Mouse (Mus musculus) hindbrain, embryonic 11.5 days (tissue): ENCODE data around the gene Dgkh. TPM values are rescaled to one million over a fixed set of nuclear protein-coding genes. Genes with fewer than 3 reads are reported as not detected.

Experiments
- ATAC-seq: fragments of 200-750 bp; cut with Nextera tagmentation; 2 replicates; pipeline ENCODE4 v1.8.0; 2017; ENCODE audit warnings: mild to moderate bottlenecking, moderate TSS enrichment, moderate library complexity; ENCODE audit not compliant: low FRiP score
- DNase-seq: peaks from one replicate; pipeline ENCODE4 v3.0.0-alpha.2; 2015; ENCODE audit warnings: low spot score
- H3K27ac ChIP-seq: fragments of 300-500 bp; sonication (generic); 2 replicates; pipeline ENCODE4 v1.5.1; 2014; ENCODE audit warnings: mild to moderate bottlenecking, low read depth, low read length
- H3K27me3 ChIP-seq: fragments of 300-500 bp; sonication (generic); 2 replicates; pipeline ENCODE4 v1.6.1; 2014; ENCODE audit warnings: mild to moderate bottlenecking, low read length, moderate library complexity, mixed read lengths; ENCODE audit not compliant: control insufficient read depth, insufficient read depth
- H3K36me3 ChIP-seq: fragments of 300-500 bp; sonication (generic); 2 replicates; pipeline ENCODE4 v1.6.1; 2014; ENCODE audit warnings: mild to moderate bottlenecking, low read length, moderate library complexity, mixed read lengths; ENCODE audit not compliant: control insufficient read depth, insufficient read depth
- H3K4me1 ChIP-seq: fragments of 300-500 bp; sonication (generic); replicated peaks from 2 replicates; pipeline ENCODE4 v1.6.1; 2014; ENCODE audit warnings: low read length, mixed read lengths; ENCODE audit not compliant: control insufficient read depth, insufficient read depth
- H3K4me2 ChIP-seq: fragments of 300-500 bp; sonication (generic); replicated peaks from 2 replicates; pipeline ENCODE4 v1.6.1; 2014; ENCODE audit warnings: mild to moderate bottlenecking, low read depth, low read length
- H3K4me3 ChIP-seq: fragments of 300-500 bp; sonication (generic); 2 replicates; pipeline ENCODE4 v1.5.1; 2014; ENCODE audit warnings: low read depth, low read length
- H3K9ac ChIP-seq: fragments of 300-500 bp; sonication (generic); 2 replicates; pipeline ENCODE4 v1.6.1; 2014; ENCODE audit warnings: low read depth, low read length
- H3K9me3 ChIP-seq: fragments of 300-500 bp; sonication (generic); 2 replicates; pipeline ENCODE4 v1.6.1; 2016; ENCODE audit warnings: low read length; ENCODE audit not compliant: control insufficient read depth
- WGBS: fragments of 180-500 bp; shearing (Covaris S2); extraction: QIAGEN DNeasy Blood & Tissue Kit; methylation state at CpG from one replicate; pipeline ENCODE4 v1.1.7; 2014; 5-methylcytosine and 5-hydroxymethylcytosine counted together
- polyA plus RNA-seq: library from polyadenylated mRNA; unstranded; fragments of >200 nt; fragmentation: Nextera tagmentation; extraction: Ambion mirVana; gene quantifications from 2 replicates; pipeline ENCODE4 v1.2.1, GENCODE M21; 2014

Dgkh gene
- polyA plus RNA-seq, 1 experiment from 2014 or later = 2.2 TPM

- H3K36me3 ChIP-seq = no peaks in the 10 kb centered on the region
- H3K9me3 ChIP-seq = no peaks in the 10 kb centered on the region
- no peaks in the 10 kb centered on the region for H3K4me1 ChIP-seq
- H3K27me3 ChIP-seq = no peaks in the 10 kb centered on the region
- WGBS = 80% methylated on average over 7 of the region's 7 CpGs
- no peak for DNase-seq
- H3K27ac ChIP-seq = no peak overlapping the region
- H3K4me2 ChIP-seq = no peak overlapping the region
- no peak overlapping the region for H3K9ac ChIP-seq
- ATAC-seq = no peak
- H3K4me3 ChIP-seq = no peak overlapping the region
Observed at GRCm38 (mm10) chr14:78641314-78641713, 91.3 kb downstream of the Dgkh start.

DNA sequence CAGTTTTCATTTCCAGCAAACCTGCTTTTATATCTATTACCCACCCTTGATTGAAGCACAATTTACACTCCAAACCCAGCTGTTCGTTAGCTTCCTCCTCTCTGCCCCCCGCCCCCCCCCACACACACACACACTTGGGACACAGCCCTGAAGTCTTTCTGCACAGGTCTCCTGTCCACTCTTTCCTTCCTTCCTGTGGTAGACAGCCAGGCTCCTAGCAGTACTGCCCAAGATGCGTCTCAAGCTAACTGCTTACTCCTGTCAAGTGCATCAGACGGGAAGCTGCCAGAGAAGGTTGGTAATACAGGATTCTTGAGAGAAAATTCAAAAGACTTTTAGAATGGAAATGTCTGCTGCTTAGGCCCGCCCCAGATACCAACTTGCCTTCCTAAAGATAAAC lies 92.9 kb downstream of the Dgkh start:
- Histone ChIP-seq H3K27me3 (no peaks in the 10 kb centered on the region), H3K9me3 (no peaks in the 10 kb centered on the region), H3K4me1 (no peaks in the 10 kb centered on the region), H3K4me2 (no peak overlapping the region), H3K9ac (no peak overlapping the region), H3K4me3 (no peak overlapping the region), H3K27ac (no peak overlapping the region), H3K36me3 (no peaks in the 10 kb centered on the region)
- ATAC-seq (no peak), DNase-seq (no peak)
- 85% methylated on average over 5 of the region's 5 CpGs for WGBS

DNA sequence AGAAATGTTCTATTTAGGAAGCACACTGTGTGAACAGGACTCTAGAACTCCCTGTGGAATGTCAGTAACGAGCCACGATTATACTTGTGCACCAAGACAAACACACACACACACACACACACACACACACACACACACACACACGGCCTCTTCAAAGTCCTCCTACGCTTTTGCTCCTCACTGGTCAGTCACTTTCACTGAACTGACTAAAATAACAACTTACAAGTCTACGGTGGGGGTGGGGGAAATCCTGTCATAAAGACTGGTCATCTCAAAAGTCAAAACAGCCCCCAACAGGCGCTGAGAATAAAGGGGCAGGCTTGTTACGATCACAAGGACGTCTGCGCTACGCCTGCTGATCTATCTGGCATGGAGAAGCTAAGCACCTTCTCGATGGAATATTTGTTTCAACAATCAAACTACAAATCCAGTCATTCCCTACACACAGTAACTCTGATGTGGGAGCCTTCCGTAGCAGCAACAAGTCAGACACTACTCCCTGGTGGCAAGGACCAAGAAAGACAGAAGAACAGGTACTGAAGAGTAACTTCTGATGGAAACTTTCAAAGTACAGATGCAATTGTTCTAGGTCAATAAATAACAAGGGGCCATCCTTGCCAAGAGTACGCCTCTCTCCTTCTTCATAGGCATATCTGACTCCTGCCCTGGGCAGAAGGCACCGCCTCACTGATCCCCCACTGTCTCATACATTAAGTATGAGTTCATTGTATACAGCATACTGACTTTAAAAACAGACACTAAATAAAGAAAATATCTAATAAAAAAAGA lies 96.8 kb downstream of the Dgkh start:
- ATAC-seq (no peak), DNase-seq (no peak)
- H3K9ac ChIP-seq = no peak overlapping the region
- 84% methylated on average over 14 of the region's 14 CpGs for WGBS
- H3K9me3 ChIP-seq = no peaks in the 10 kb centered on the region
- H3K27me3 ChIP-seq = no peaks in the 10 kb centered on the region
- H3K4me2 ChIP-seq = no peak overlapping the region
- no peak overlapping the region for H3K4me3 ChIP-seq
- no peaks in the 10 kb centered on the region for H3K4me1 ChIP-seq
- no peaks in the 10 kb centered on the region for H3K36me3 ChIP-seq
- H3K27ac ChIP-seq = no peak overlapping the region

DNA sequence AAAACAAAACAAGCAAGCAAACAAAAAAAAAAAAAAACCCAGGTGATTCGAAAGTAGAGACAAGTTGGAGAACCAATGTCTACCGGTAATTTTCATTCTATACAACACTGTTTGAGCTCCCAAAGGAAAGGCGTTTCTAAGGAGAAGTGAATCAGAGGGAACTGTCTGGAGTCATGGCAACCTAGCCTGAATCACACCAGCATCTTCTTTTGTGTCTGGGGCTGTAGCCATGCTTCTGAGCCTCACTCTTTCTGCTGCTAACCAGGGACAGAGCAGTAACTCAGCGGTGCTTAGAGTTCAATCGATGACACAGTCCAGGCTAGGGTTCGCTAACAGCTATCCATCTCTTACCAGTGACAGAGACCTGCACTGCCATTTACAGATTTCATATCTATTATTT lies 99.8 kb downstream of the Dgkh start:
- no peak for ATAC-seq
- 60% methylated on average over 6 of the region's 6 CpGs for WGBS
- Histone ChIP-seq H3K4me2 (no peak overlapping the region), H3K27me3 (no peaks in the 10 kb centered on the region), H3K4me1 (no peaks in the 10 kb centered on the region), H3K4me3 (no peak overlapping the region), H3K36me3 (no peaks in the 10 kb centered on the region), H3K9me3 (no peaks in the 10 kb centered on the region), H3K9ac (no peak overlapping the region), H3K27ac (no peak overlapping the region)
- DNase-seq = peak; percentile 36

DNA sequence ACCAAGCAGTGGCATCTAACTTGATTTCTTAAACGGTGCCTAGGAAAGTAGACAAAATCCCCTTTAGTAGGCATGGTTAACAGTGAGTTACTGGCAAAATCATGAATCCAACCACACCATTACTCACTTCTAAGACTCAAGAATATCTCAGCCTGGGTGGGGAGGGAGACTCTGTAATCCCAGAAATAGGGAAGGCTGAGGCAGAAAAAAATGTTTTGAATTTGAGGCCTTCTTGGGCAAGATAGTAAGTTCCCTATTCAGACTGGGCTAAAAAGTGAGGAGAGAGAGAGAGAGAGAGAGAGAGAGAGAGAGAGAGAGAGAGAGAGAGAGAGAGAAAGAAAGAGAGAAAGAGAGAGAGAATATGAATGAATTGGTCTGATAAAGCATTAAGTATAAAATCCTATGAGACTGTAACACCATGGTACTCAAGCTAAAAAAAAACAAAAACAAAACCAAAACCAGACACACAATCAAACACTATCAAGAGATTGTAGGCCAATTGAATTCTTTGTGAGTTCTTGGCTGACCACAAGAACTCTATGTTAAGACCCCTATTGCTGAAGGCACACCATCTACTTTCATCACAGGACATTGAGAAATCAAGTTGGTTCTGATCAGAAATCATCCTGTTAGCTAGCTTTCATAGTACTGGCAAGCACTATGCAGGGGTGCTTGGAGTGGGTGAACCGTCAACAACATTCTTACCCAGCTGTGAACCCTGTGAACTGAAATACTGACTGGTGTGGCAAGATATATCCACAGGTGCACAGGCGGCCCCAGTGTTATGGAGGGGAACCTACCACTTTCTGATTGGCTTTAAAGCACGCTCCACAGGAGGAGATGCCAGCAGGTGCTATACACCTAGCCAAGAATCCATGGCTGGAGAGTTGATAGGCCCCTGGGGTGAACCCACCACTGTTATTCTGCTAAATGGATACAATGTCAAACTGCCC lies 101.4 kb downstream of the Dgkh start:
- no peaks in the 10 kb centered on the region for H3K4me1 ChIP-seq
- H3K36me3 ChIP-seq = no peaks in the 10 kb centered on the region
- H3K9me3 ChIP-seq = no peaks in the 10 kb centered on the region
- WGBS = 91% methylated on average over 4 of the region's 4 CpGs
- no peak overlapping the region for H3K27ac ChIP-seq
- no peak overlapping the region for H3K9ac ChIP-seq
- DNase-seq (no peak), ATAC-seq (no peak)
- no peaks in the 10 kb centered on the region for H3K27me3 ChIP-seq
- no peak overlapping the region for H3K4me3 ChIP-seq
- no peak overlapping the region for H3K4me2 ChIP-seq

DNA sequence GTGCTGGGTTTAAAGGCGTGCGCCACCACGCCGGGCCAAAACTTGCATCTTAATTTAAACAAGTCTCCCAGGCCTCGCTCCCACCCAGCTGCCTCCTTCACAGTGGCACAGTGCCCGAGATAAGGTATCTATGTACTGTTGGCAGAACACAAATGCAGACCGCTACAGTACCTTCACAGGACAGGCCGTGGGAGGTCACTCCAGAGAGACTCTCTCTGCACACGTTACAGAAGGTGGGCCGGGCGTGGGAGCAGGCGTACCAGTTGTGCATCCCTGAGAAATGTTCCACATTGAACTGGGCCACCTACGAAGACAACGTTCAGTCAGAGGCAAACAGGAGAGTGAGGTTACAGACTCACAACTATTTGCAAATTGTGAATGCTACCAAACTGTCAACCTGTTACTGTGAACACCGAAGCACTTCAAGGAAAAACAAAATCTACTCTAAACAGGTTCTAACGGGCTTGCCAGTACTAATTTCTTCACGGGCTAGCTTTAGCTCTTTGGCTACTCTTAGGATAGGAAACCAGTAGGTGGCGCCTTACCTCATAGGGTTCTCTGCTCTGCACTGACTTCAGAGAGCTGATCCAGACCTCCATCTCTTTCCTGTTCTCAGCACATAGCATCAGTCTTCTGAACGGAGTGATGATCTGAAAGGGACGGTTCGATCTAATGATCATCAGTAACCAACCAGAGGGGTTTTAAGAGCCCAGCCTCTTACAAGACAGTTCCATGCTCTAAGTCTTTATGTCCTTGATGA lies 104.9 kb downstream of the Dgkh start:
- Histone ChIP-seq H3K27me3 (no peaks in the 10 kb centered on the region), H3K9me3 (no peaks in the 10 kb centered on the region), H3K4me2 (no peak overlapping the region), H3K4me3 (no peak overlapping the region), H3K4me1 (no peaks in the 10 kb centered on the region), H3K27ac (no peak overlapping the region), H3K36me3 (no peaks in the 10 kb centered on the region), H3K9ac (no peak overlapping the region)
- DNase-seq (peak; percentile 36), ATAC-seq (no peak)
- 87% methylated on average over 21 of the region's 21 CpGs for WGBS

- H3K27me3 ChIP-seq = no peaks in the 10 kb centered on the region
- no peaks in the 10 kb centered on the region for H3K9me3 ChIP-seq
- DNase-seq (no peak), ATAC-seq (no peak)
- H3K4me1 ChIP-seq = no peaks in the 10 kb centered on the region
- H3K4me3 ChIP-seq = no peak overlapping the region
- H3K36me3 ChIP-seq = no peaks in the 10 kb centered on the region
- no peak overlapping the region for H3K27ac ChIP-seq
- 75% methylated on average over 9 of the region's 9 CpGs for WGBS
- no peak overlapping the region for H3K4me2 ChIP-seq
- no peak overlapping the region for H3K9ac ChIP-seq
Observed at GRCm38 (mm10) chr14:78618883-78619295, 113.7 kb downstream of the Dgkh start.

- peak; percentile 43 for DNase-seq
- no peak for ATAC-seq
- Histone ChIP-seq H3K9me3 (no peaks in the 10 kb centered on the region), H3K4me3 (no peak overlapping the region), H3K4me2 (no peak overlapping the region), H3K27ac (no peak overlapping the region), H3K4me1 (no peaks in the 10 kb centered on the region), H3K36me3 (no peaks in the 10 kb centered on the region), H3K27me3 (no peaks in the 10 kb centered on the region), H3K9ac (no peak overlapping the region)
- 82% methylated on average over 5 of the region's 5 CpGs for WGBS
Observed at GRCm38 (mm10) chr14:78613569-78613968, 119.0 kb downstream of the Dgkh start.
